Mouse (Mus musculus): ENCODE measurements around the gene Rbm7.
"Not testable (repeated sequence)": the region's sequence is repeated elsewhere in the genome, so short reads cannot be mapped to it uniquely, and the experiment has no call there.

Gene Rbm7

DNA sequence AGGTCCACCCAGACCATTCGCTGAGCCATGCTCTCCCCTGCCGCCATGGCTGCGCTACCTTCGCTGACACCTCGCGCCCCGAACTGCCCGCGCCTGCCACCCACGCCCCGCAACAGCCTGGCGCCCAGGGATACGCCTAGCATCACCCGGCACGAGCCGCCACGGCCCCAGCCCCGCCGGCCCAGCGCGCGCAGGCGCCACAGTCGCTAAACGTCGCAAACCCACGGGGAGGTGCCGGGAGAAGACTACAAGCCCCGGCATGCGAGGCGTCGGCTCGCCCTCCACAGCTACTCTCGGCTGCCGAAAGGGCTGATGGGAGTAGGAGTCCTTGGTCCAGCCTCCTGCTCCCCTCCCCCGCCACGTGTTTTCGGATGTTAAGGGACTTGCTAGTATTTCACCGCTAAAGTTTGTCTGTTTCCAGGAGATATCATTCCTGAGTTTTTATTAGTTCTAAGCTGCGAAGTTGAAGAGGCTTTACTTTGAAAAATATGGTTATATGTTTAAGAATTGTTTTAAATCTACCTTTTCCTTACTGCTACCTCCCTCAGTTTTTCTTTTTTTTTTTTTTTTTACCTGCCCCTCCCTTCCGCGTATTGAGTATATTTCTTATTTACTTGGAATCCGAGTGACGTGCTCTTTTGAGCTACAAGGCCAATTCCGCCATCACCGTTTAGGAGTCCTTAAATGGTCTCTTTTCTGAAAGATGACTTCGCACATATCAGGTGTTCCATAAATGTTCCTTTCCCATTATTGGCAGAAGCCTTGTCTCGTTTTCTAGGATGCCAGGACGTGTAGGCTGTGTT is 14.5 kb downstream of the Rbm7 start, which contains the start of gene Rexo2:
Rexo2 (minus strand) TSS at position 213 of the 803 bp plus-strand sequence.
- peak; percentile 83 for DNase-seq (ENCODE audit: low read depth, low spot score)

DNA sequence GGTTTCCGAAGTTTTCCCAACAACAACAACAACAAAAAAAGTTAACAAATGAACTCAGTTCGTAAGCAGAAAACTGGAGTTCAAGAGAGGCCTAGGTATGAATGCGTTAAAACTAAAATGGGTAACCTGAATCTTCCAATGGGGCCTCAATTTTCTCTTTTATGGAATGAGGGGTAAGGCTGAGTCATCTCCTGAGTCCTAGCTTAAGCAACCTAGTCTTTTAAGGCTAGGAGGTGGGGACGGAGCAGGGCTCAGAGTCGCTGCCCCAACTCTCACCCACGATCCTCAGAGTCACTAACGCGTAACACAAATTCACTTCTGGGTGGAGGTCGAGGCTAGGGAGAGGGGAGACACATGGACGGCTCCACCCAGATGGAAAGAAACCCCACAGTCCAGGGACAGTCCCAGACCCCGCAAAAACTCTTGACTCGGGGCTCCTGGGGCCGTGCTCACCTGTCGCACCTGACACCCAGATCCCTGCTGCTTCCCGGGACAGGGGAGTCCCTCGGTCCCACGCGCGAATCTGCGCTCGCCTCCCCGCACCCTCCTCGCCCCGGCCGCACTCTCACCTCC is 15.2 kb downstream of the Rbm7 start:
- DNase-seq (ENCODE audit: low read depth, low spot score) = no peak

DNA sequence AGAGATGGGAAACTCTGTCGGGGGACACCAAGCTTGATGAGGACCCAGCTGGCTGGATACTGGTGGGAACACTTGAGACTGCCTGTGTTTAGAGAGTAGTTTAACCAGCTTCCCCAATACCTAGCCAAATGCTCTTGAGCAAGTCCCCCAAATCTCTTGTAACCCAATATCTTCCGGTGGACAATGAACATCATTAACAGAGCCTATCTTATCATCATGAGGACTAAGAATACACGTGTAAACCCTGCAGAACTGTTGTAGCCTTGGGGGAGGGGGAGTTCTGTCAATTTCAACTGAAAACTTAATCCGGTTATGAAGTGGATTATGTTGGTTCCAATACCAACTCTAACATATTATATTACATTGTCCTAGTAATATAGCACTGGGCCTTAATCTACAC is 16.3 kb downstream of the Rbm7 start:
- no peak for DNase-seq (ENCODE audit: low read depth, low spot score)

DNA sequence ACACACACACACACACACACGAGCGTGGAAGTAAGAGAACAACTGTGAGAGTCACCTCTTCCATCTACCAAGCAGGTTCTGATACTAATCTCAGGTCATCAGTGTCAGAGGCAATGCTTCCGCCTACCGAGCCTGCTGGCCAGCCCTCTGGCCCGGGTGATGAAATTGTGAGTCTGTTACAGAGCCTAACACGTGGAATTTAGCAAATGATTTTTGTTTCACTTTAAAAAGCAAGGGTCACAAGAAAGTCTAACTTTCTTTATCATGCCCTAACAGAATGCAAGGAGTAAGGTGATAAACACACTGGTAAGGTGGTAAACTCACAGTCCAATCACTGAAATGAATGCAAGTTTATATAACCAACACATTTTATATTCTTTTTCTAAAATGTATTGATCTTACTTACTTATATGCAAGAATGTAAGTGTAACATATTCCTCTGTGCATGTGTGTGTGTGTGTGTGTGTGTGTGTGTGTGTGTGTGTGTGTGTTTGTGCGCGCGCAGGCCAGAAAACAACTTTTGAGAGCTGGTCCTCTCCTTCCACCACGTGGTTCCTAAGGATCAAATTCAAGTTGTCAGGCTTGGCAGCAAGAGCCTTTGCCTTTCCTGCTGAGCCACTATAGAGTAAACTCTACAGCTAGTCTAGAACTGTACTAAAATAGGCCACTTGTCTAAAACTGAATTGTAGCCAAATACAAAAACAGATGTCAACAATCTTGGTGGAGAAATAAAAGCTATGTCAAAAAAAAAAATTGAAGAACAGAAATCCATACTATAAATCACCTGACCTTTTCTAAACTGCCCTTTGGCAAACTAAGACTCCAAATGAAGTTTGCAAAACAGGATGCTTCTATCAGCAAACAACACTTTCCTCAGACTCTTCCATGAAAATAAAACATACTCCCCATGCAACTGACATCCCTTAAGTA is 18.6 kb downstream of the Rbm7 start:
- DNase-seq (ENCODE audit: low read depth, low spot score) = no peak

DNA sequence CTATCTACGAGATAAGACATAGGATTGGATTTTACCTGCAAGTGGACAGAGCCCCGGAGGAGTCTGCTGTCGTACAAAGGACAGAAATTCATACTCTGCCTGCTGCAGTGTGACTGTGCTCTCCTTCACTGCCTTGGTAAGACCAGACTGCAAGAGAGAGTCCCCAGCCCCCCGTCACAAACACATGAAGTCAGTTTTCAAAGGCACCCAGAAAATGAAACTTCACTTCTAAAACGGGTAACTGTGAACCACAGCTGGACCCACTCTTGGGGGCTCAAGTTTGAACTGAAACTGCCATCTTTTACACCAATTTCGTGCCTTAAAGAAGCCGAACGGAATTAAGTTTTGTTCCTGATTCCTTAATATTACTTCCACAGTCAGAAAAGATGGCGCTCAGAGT is 20.7 kb downstream of the Rbm7 start:
- no peak for DNase-seq (ENCODE audit: low read depth, low spot score)

DNA sequence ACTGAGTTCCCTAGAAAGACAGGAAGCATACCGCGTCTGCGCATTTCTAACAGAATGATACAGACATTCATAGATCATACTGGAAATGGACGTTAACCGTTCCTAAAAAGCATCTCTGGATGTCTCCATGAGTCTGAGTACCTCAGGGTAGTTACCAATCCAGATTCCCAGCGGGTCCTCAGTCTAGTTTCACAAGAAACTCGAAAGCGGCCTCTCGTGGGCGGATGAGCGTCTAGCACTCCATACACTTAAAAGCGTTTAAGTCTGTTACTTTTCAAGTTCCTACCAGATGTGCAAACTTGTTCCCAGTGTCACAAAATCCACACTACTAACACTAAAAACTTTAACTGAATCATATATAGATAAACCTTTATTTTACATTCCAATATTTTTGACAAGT is 22.0 kb downstream of the Rbm7 start:
- no peak for DNase-seq (ENCODE audit: low read depth, low spot score)

DNA sequence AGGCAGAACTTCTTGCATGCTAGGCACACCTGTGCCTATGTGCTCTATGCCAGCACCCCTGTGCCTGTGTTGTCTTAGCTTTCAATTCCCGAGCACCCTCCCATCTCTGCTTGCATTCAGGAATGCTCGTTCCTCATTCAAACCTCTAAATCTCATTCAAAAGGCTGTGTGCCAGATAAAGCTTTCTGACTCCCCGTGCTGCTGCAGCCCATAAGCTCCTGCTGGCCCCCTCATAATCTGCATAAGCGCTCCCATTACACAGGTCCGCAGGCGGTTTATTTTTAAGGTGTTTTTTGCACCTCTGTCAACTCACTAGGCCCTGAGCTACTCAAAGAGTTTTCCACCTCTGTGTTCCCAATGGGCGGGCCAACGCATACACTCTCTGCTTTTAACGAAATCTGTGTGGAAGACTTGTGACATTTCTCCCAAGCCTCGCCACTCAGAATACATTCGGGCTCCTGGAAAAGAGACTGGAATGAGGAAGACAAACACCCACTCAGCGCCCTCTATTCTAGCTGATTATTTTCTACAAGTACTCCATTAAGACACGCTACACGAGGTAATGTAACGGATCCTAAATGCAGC is 22.6 kb downstream of the Rbm7 start:
- no peak for DNase-seq (ENCODE audit: low read depth, low spot score)

DNA sequence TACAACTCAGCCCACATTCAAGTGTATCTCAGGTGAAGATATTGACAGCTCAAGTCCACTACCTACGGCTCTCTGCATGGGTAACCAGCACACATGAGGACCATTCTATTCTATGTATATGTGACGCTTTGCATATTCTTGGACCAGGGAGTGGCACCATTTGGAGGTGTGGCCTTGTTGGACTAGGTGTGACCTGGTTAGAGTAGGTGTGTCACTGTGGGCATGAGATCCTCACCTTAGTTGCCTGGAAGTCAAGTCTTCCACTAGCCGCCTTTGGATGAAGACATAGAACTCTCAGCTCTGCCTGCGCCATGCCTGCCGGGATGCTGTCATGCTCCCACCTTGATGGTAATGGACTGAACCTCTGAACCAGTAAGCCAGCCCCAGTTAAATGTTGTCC is 27.6 kb downstream of the Rbm7 start:
- not testable (repeated sequence) for DNase-seq (ENCODE audit: low read depth, low spot score)

DNA sequence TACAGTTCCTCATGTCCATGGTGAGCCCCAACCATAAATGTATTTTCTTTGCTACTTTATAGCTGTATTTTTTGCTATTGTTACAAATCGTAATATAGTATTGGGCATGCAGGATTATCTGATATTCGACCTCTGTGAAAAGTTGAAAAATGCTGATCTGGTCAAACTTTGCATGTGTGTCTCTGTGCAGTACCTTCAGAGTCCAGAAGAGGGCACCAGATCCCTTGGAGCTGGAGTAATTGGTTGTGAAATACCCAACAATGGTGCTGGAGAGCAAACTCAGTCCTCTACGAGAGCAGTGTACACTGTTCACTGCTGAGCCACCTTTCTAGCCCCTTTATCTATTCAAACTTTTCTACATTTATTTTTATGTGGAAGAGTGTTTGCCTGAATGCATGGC is 28.3 kb downstream of the Rbm7 start:
- DNase-seq (ENCODE audit: low read depth, low spot score) = peak; percentile 20

DNA sequence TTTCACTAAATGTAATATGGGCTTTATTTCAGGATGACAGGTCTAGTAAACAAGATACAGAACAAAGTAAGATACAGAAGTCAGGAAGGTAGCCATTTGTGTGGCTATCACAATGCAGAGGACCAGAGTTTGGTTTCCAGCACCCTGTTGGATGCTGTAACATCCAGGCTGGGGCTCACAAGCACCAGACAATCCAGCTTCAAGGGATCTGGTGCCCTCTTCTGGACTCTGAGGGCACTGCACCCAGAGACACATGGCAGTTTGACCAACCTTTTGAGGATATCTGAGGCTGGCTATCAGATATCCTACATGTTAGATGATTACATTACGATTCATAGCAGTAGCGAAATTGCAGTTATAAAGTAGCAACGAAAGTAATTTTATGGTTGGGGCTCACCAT is 29.4 kb downstream of the Rbm7 start:
- DNase-seq (ENCODE audit: low read depth, low spot score) = no peak

DNA sequence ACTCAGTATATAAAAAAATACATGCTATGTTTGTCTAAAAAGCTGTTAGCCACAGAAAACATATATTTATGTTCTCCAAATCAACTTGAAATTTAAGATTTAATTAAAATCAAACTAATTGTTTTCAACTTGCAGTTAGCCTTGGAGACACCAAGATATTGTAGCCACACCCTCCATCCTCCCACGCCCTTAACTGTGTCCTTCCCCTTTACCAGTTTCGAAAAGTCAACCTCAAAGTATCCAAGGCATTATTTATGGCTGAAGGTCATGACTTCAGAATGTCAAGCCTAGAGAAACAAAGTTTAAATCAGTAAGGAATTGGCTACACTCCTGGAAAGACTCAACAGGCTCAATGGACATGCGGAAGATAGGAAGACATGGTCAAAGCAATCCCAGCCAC is 33.6 kb downstream of the Rbm7 start:
- DNase-seq (ENCODE audit: low read depth, low spot score) = no peak

DNA sequence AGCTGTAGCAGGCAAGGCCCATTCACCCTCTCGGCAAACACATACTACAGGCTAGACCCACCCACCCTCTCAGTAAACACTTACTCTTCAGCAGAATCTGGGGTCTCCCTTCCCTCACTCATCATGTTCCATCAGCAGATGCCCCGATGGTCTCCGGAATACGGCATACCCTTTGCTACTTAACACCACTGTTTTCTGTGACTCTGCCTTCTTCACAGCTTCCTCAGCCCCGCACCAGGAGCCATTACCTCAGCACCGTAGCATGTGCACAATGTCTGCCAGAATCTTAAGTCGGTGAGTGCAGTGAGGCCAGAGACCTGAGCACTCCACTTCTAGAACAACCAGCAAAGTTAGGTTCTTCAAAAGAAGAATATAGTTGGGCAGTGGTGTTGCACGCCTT is 34.4 kb downstream of the Rbm7 start:
- no peak for DNase-seq (ENCODE audit: low read depth, low spot score)

DNA sequence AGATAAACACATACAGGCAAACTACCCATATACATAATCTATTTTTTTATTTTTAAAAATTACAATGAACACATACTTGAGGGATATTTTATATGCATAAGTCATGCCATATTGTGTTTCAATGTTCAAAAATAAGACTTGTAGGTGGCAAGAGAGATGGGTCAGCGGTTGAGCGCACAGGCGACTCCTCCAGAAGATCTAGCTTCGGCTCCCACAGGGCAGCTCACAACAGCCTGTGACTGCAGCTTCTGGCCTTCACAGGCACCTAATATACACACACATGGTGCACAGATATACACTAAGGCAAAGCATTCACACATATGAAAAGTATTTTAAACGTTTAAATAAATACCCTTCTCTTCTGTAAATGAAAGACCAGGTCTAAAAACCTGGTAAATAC is 35.7 kb downstream of the Rbm7 start:
- DNase-seq (ENCODE audit: low read depth, low spot score) = no peak

DNA sequence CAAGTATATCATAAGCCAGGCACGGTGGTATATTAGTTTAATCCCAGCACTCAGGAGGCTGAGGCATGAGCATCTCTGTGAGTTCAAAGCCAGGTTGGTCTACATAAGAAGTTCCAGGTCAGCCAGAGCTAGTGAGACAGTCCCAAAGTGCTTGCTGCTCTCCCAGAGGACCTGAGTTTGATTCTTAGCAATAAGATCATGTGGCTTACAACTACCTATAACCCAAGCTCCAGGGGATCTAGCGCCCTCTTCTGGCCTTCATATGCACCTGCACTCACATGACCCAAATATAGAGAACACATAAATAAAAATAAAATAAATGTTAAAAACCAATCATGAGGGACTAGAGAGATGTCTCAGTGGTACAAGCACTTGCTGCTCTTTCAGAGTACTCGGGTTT is 36.2 kb downstream of the Rbm7 start:
- DNase-seq (ENCODE audit: low read depth, low spot score) = no peak

DNA sequence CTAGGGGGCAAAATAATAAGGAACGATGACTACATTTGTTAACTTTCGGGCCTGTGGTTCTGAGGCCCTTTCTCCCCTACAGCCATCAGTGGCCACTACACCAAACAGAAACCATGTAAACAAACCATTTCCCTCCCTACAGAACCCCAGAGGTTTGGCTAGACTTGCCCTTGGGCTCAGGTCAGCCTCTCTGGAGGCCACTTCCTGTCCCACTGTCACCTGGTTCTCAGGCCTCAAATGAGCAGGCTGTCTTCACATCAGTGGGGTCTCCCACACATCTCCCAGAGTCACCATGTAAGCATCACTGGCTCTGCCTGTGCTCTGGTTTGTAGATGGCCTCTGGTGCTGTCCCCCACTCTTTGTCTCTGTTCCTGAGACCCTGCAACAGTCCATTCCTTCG is 39.1 kb downstream of the Rbm7 start:
- no peak for DNase-seq (ENCODE audit: low read depth, low spot score)

DNA sequence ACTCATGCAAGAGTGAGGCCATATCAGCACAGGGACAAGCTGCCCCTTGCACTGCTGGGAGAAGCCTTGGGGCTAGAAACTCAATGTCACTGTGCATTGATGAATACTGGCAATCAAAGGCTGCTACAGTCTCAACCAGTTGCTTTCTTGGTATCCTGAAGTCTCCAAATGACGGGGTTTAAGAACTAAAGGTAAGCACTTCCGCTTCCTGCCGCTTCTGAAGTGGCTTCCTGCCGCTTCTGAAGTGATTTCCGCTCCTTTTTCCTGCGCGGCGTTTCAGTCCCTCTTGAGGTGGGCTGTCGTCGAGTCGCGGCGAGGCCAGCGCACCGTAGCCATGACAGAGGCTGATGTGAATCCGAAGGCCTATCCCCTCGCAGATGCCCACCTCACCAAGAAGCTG is 45.0 kb downstream of the Rbm7 start:
- DNase-seq (ENCODE audit: low read depth, low spot score) = no peak

DNA sequence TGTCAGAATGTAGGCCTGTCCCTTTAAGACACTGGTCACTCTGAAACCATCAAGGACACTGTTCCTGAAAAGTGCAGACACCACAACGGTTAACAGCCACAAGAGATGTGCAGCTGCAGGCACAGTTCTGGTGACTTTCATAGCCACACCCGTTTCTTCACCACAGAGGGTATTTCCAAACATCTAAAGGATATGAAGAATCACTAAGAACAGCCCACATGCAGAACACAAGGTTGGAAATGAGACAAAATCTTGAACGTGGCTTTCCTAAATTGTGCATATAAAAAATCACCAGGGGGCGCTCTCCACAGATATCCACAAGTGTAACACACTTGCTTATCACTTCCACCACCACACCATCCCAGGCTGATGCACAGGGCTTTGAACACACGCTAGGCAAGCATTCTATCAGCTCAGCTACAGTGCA is 47.3 kb downstream of the Rbm7 start:
- peak; percentile 21 for DNase-seq (ENCODE audit: low read depth, low spot score)

DNA sequence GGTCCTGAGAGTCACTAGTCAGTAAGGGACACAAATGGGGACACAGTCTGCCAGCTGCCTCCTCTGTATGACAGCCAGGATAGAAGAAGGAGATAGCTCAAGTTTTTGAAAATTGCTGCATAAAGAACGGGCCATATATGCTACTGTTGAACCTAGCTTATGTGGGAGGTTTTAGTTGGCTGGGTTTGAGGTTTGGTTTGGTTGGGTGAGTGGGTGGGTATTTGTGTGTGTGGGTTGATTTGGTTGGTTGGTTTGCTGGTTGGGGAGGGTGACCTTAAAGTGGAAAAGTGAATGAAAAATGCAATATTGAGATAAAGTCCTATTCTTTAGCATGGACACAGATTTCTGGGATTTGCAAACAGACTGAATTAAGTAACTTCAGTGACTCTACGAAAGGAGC is 50.3 kb downstream of the Rbm7 start:
- no peak for DNase-seq (ENCODE audit: low read depth, low spot score)

DNA sequence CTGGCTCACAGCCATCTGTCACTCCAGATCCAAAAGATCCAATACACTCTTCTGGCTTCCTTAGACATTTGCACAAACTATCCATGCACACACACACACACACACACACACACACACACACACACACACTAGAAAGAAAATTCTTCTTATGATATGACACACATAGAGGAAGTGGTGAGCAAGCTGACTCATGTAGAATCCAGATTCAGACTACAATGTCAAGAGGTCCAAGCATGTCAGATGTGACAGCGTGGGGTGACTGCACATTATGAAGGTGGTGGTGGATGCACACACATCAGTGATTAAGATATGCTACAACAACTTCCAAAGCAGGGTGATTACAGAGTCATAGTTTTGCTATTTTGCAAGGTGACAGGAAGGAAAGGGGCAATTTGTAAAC is 51.2 kb downstream of the Rbm7 start:
- DNase-seq (ENCODE audit: low read depth, low spot score) = no peak

Data from retina, postnatal 7 days (tissue).